Mouse (Mus musculus) lung, postnatal 36 days (tissue): ENCODE measurements around the gene Tgfbr3l.

Experiments
- DNase-seq: peaks from one replicate; pipeline ENCODE4 v3.0.0; 2022; ENCODE audit warnings: mixed read lengths

The Tgfbr3l gene

GRCm38 (mm10) chr8:4247951-4248540 lies at the start of gene Tgfbr3l:
Gene Tgfbr3l (plus strand): TSS chr8:4248214.
- no peak for DNase-seq

- no peak for DNase-seq
Observed at GRCm38 (mm10) chr8:4201321-4201720, 46.7 kb upstream of the Tgfbr3l start.

- no peak for DNase-seq
Observed at GRCm38 (mm10) chr8:4205246-4206123, 42.5 kb upstream of the Tgfbr3l start.

- peak; percentile 16 for DNase-seq
Observed at GRCm38 (mm10) chr8:4206182-4207015, 41.6 kb upstream of the Tgfbr3l start.

GRCm38 (mm10) chr8:4207016-4207350 lies 41.0 kb upstream of the Tgfbr3l start:
- no peak for DNase-seq

GRCm38 (mm10) chr8:4211097-4211496 lies 36.9 kb upstream of the Tgfbr3l start:
- no peak for DNase-seq

- peak; percentile 35 for DNase-seq
Observed at GRCm38 (mm10) chr8:4212809-4213209, 35.2 kb upstream of the Tgfbr3l start.

- peak; percentile 81 for DNase-seq
Observed at GRCm38 (mm10) chr8:4213210-4214005, 34.6 kb upstream of the Tgfbr3l start.

GRCm38 (mm10) chr8:4214006-4214980 lies 33.7 kb upstream of the Tgfbr3l start:
- DNase-seq: peak; percentile 90

- DNase-seq: no peak
Observed at GRCm38 (mm10) chr8:4216296-4216695, 31.7 kb upstream of the Tgfbr3l start.

- peak; percentile 34 for DNase-seq
Observed at GRCm38 (mm10) chr8:4216791-4217621, 31.0 kb upstream of the Tgfbr3l start, which contains the start of gene Prr36. Gene Prr36 (minus strand): TSS chr8:4217459.

GRCm38 (mm10) chr8:4219617-4220016 lies 28.4 kb upstream of the Tgfbr3l start:
- no peak for DNase-seq

GRCm38 (mm10) chr8:4222059-4222458 lies 26.0 kb upstream of the Tgfbr3l start:
- DNase-seq: no peak

GRCm38 (mm10) chr8:4226323-4226722 lies 21.7 kb upstream of the Tgfbr3l start:
- no peak for DNase-seq

- DNase-seq: peak; percentile 54
Observed at GRCm38 (mm10) chr8:4226739-4227347, 21.2 kb upstream of the Tgfbr3l start, which contains the start of gene Lrrc8e. Gene Lrrc8e (plus strand): TSS chr8:4226827.

- DNase-seq: no peak
Observed at GRCm38 (mm10) chr8:4227919-4228318, 20.1 kb upstream of the Tgfbr3l start.

GRCm38 (mm10) chr8:4229784-4230183 lies 18.2 kb upstream of the Tgfbr3l start:
- no peak for DNase-seq

- DNase-seq: peak; percentile 74
Observed at GRCm38 (mm10) chr8:4230612-4231351, 17.2 kb upstream of the Tgfbr3l start.
